Mouse (Mus musculus) embryonic facial prominence, embryonic 11.5 days (tissue): Measurements from ENCODE around the gene Rab36. TPM values are rescaled to one million over a fixed set of nuclear protein-coding genes. Genes with fewer than 3 reads are reported as not detected.
A peak's percentile ranks its signal among the peaks of the same experiment; 100 is the strongest.

Source experiments
- ATAC-seq: fragments of 200-750 bp; cut with Nextera tagmentation; replicated peaks from 2 replicates; pipeline ENCODE4 v1.8.0; 2017; ENCODE audit warnings: low read depth; ENCODE audit not compliant: insufficient number of reproducible peaks, low FRiP score, low TSS enrichment
- DNase-seq: peaks from one replicate; pipeline ENCODE4 v3.0.0-alpha.2; 2015; ENCODE audit warnings: low spot score
- H3K27ac ChIP-seq: fragments of 300-500 bp; sonication (generic); replicated peaks from 2 replicates; pipeline ENCODE4 v1.5.1; 2014; ENCODE audit warnings: mild to moderate bottlenecking, low read depth, low read length, control low read depth
- H3K27me3 ChIP-seq: fragments of 300-500 bp; sonication (generic); 2 replicates; pipeline ENCODE4 v1.6.1; 2014; ENCODE audit warnings: mild to moderate bottlenecking, low read length, moderate library complexity, mixed read lengths; ENCODE audit not compliant: control insufficient read depth, insufficient read depth
- H3K36me3 ChIP-seq: fragments of 300-500 bp; sonication (generic); replicated peaks from 2 replicates; pipeline ENCODE4 v1.6.1; 2014; ENCODE audit warnings: low read depth, mild to moderate bottlenecking, low read length, moderate library complexity, mixed read lengths; ENCODE audit not compliant: control insufficient read depth, insufficient read depth
- H3K4me1 ChIP-seq: fragments of 300-500 bp; sonication (generic); 2 replicates; pipeline ENCODE4 v1.6.1; 2014; ENCODE audit warnings: low read length, mixed read lengths; ENCODE audit not compliant: control insufficient read depth, insufficient read depth
- H3K4me2 ChIP-seq: fragments of 300-500 bp; sonication (generic); 2 replicates; pipeline ENCODE4 v1.6.1; 2014; ENCODE audit warnings: low read depth, mild to moderate bottlenecking, control low read depth, low read length, moderate library complexity
- H3K4me3 ChIP-seq: fragments of 300-500 bp; sonication (generic); 2 replicates; pipeline ENCODE4 v1.5.1; 2014; ENCODE audit warnings: low read depth, low read length, control low read depth
- H3K9ac ChIP-seq: fragments of 300-500 bp; sonication (generic); replicated peaks from 2 replicates; pipeline ENCODE4 v1.6.1; 2014; ENCODE audit warnings: mild to moderate bottlenecking, control low read depth, low read length
- H3K9me3 ChIP-seq: fragments of 300-500 bp; sonication (generic); replicated peaks from 2 replicates; pipeline ENCODE4 v1.6.1; 2016; ENCODE audit warnings: mild to moderate bottlenecking, low read length, inconsistent platforms, mixed read lengths; ENCODE audit not compliant: control insufficient read depth
- WGBS: fragments of 180-500 bp; shearing (Covaris S2); extraction: QIAGEN DNeasy Blood & Tissue Kit; methylation state at CpG from one replicate; pipeline ENCODE4 v1.1.7; 2014; 5-methylcytosine and 5-hydroxymethylcytosine counted together
- polyA plus RNA-seq: library from polyadenylated mRNA; unstranded; fragments of >200 nt; fragmentation: Nextera tagmentation; extraction: Ambion mirVana; gene quantifications from 2 replicates; pipeline ENCODE4 v1.2.1, GENCODE M21; 2014

The Rab36 gene
- polyA plus RNA-seq, result 7.6 and 8.5 TPM in 2 replicates

DNA sequence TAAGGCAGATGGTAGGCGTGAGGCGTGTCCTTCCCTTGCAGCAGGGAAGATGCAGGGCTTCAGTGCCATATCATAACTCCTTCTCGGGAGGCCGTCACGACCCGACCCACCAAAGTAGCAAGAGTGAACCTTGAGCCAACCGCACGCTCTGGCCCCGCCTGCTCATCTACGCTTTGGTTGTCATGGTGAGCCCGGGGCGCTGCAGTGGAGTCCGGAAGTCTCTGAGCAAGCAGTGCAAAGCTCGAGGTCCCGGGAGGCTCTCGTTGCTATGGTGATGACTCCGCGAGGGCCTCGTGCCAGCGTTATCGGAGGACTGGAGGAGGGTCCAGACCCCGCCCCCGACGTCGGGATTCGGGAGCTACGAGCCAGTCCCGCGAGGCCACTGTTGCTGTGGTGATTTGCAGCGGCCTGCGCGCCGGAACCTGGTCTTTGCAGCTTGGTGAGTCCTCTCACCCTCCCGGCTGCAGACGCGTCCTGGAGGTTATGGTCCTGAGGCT lies at the start of gene Rab36:
Gene Rab36, plus strand, starts transcription at position 176 of the 497 bp plus-strand sequence.
- WGBS, result under 1% methylated on average over 36 of the region's 36 CpGs
- no peaks in the 10 kb centered on the region for H3K36me3 ChIP-seq
- DNase-seq (peak; percentile 100), ATAC-seq (peak; percentile 97)
- H3K9ac ChIP-seq, result peak within 1 kb of the TSS; percentile 61
- H3K27me3 ChIP-seq, result no peaks in the 10 kb centered on the region
- peaks cover 2% of the 10 kb centered on the region for H3K4me1 ChIP-seq
- peak within 1 kb of the TSS; percentile 76 for H3K4me2 ChIP-seq
- peak within 1 kb of the TSS; percentile 81; the same call in 1 of the 2 replicates for H3K27ac ChIP-seq
- peak within 1 kb of the TSS; percentile 46 for H3K4me3 ChIP-seq
- H3K9me3 ChIP-seq, result no peaks in the 10 kb centered on the region

- ATAC-seq (0 out of 2 replicates have a peak, but pooled peaks have one; percentile 2), DNase-seq (no peak)
- Histone ChIP-seq H3K36me3 (no peaks in the 10 kb centered on the region), H3K4me2 (no peak overlapping the region), H3K27me3 (no peaks in the 10 kb centered on the region), H3K9me3 (no peaks in the 10 kb centered on the region), H3K4me1 (no peaks in the 10 kb centered on the region), H3K27ac (no peak overlapping the region), H3K4me3 (no peak overlapping the region), H3K9ac (no peak overlapping the region)
- 84% methylated on average over 14 of the region's 14 CpGs for WGBS
These were observed 49.0 kb upstream of the Rab36 start for GRCm38 (mm10) chr10:74987698-74988470.

GRCm38 (mm10) chr10:74989814-74990213 lies 47.0 kb upstream of the Rab36 start:
- ATAC-seq (no peak), DNase-seq (no peak)
- no peaks in the 10 kb centered on the region for H3K4me1 ChIP-seq
- H3K27ac ChIP-seq, result no peak overlapping the region
- no peak overlapping the region for H3K9ac ChIP-seq
- no peaks in the 10 kb centered on the region for H3K36me3 ChIP-seq
- no peak overlapping the region for H3K4me3 ChIP-seq
- no peaks in the 10 kb centered on the region for H3K9me3 ChIP-seq
- H3K27me3 ChIP-seq, result no peaks in the 10 kb centered on the region
- no peak overlapping the region for H3K4me2 ChIP-seq
- 74% methylated on average over 4 of the region's 4 CpGs for WGBS

DNA sequence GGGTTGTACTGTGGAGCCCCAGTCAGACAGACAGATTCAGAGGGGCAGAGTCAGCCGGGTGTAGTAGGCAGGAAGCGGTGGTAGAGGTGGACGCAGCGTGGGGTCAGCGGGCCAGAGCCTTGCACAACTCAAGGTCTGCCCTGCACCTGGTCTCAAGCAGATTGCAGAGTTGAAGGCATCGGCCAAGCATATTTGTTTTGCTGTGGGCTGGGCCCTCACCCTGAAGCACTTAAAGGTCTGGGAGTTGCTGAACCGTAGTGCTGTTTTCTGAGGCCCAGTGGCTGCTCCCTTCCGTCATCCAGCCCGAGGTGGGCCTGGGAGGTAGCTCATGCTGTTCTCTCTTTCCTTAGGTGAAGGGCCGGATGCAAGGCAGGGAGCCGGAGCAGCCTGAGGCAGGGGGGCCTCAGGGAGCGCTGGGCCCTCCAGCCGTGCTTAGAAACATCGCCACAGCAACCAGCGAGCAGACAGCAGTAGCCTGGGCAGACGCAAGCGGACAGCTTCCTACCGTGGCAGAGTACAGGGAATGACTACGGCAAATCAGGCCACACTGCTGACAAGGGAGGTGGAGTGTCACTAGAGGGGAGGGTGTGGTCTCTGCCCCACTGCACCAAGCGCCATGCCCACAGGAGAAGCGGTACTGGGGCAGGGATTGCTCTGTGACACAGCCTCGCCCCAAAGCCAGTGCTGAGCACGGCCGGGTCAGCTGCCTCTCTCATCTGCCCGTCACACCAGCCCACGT lies 46.1 kb upstream of the Rab36 start:
- no peak for ATAC-seq
- H3K9ac ChIP-seq, result no peak overlapping the region; the same call in 1 of the 2 replicates
- peak overlapping the region; percentile 15; the same call in 1 of the 2 replicates for H3K4me2 ChIP-seq
- peaks cover 3% of the 10 kb centered on the region; the same call in 1 of the 2 replicates for H3K4me1 ChIP-seq
- 44% methylated on average over 26 of the region's 26 CpGs for WGBS
- H3K27ac ChIP-seq, result no peak overlapping the region
- H3K27me3 ChIP-seq, result no peaks in the 10 kb centered on the region
- no peaks in the 10 kb centered on the region for H3K9me3 ChIP-seq
- no peak overlapping the region for H3K4me3 ChIP-seq
- no peak for DNase-seq
- H3K36me3 ChIP-seq, result no peaks in the 10 kb centered on the region

DNA sequence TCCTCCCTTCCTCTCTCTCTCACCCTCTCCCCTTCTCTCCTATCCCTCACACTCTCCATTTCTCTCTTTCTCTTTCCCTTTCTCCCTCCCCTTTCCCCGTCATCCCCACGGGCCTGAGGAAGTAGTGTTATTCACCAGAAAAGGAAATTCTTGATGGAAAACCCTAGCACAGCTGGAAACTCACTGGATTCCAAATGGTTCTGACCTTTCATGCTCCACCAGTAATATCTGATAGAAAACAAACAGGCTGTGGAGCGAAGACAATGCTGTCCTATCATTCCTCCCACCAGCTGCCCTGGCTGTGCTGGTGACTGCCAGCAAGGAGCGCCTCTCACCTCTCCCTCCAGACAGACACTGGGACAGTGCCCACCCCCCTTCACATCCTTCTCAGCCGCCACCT lies 42.0 kb upstream of the Rab36 start:
- Histone ChIP-seq H3K27me3 (no peaks in the 10 kb centered on the region), H3K9ac (no peak overlapping the region; the same call in 1 of the 2 replicates), H3K4me1 (peaks cover 3% of the 10 kb centered on the region; the same call in 1 of the 2 replicates), H3K4me2 (peak overlapping the region; percentile 54; the same call in 1 of the 2 replicates), H3K27ac (no peak overlapping the region), H3K36me3 (no peaks in the 10 kb centered on the region), H3K4me3 (peak overlapping the region; percentile 21; the same call in 1 of the 2 replicates), H3K9me3 (no peaks in the 10 kb centered on the region)
- 10% methylated on average over 5 of the region's 5 CpGs for WGBS
- DNase-seq, result peak; percentile 27
- ATAC-seq, result no peak

GRCm38 (mm10) chr10:74995377-74995776 lies 41.5 kb upstream of the Rab36 start:
- DNase-seq (peak; percentile 71), ATAC-seq (peak; percentile 45)
- H3K4me2 ChIP-seq, result peak overlapping the region; percentile 54
- peaks cover 3% of the 10 kb centered on the region; the same call in 1 of the 2 replicates for H3K4me1 ChIP-seq
- peak overlapping the region; percentile 21 for H3K4me3 ChIP-seq
- no peaks in the 10 kb centered on the region for H3K27me3 ChIP-seq
- no peaks in the 10 kb centered on the region for H3K36me3 ChIP-seq
- H3K27ac ChIP-seq, result no peak overlapping the region
- peak overlapping the region; percentile 44 for H3K9ac ChIP-seq
- H3K9me3 ChIP-seq, result no peaks in the 10 kb centered on the region
- WGBS, result 3% methylated on average over 14 of the region's 17 CpGs

GRCm38 (mm10) chr10:75001391-75001790 lies 35.5 kb upstream of the Rab36 start:
- no peaks in the 10 kb centered on the region for H3K9me3 ChIP-seq
- no peaks in the 10 kb centered on the region for H3K36me3 ChIP-seq
- DNase-seq (no peak), ATAC-seq (no peak)
- H3K9ac ChIP-seq, result no peak overlapping the region
- 92% methylated on average over 8 of the region's 8 CpGs for WGBS
- no peaks in the 10 kb centered on the region for H3K27me3 ChIP-seq
- H3K27ac ChIP-seq, result no peak overlapping the region
- no peak overlapping the region for H3K4me3 ChIP-seq
- no peaks in the 10 kb centered on the region for H3K4me1 ChIP-seq
- H3K4me2 ChIP-seq, result no peak overlapping the region
